Mouse (Mus musculus): Measurements from ENCODE around the gene Med20.
"Not testable (repeated sequence)": the region's sequence is repeated elsewhere in the genome, so short reads cannot be mapped to it uniquely, and the experiment has no call there.

Gene Med20

GRCm38 (mm10) chr17:47597261-47597660, 14.1 kb upstream of the Med20 start:
- no peak for DNase-seq

- DNase-seq, result peak in 1 of 2 experiments; percentile 11
These were observed 13.4 kb upstream of the Med20 start for GRCm38 (mm10) chr17:47597838-47598579.

GRCm38 (mm10) chr17:47598580-47599304, 12.6 kb upstream of the Med20 start:
- DNase-seq, result not testable (repeated sequence)

- peak in 1 of 2 experiments; percentile 57 for DNase-seq
These were observed 11.7 kb upstream of the Med20 start for GRCm38 (mm10) chr17:47599511-47600297.

GRCm38 (mm10) chr17:47600601-47601388, 10.6 kb upstream of the Med20 start:
- DNase-seq, result no peak

- DNase-seq, result no peak
These were observed 10.0 kb upstream of the Med20 start for GRCm38 (mm10) chr17:47601389-47601755.

- no peak for DNase-seq
These were observed 9.1 kb upstream of the Med20 start for GRCm38 (mm10) chr17:47602289-47602688.

GRCm38 (mm10) chr17:47606220-47606619, 5.2 kb upstream of the Med20 start:
- peak in 1 of 2 experiments; percentile 41 for DNase-seq

GRCm38 (mm10) chr17:47609182-47609581, 2.2 kb upstream of the Med20 start:
- DNase-seq, result no peak

GRCm38 (mm10) chr17:47611661-47611982, 240 bp downstream of the Med20 start:
- DNase-seq, result no peak

- DNase-seq, result peak; percentile 55 to 67
These were observed 2.6 kb downstream of the Med20 start for GRCm38 (mm10) chr17:47614018-47614417.

GRCm38 (mm10) chr17:47616119-47616518, 4.7 kb downstream of the Med20 start:
- DNase-seq, result no peak

- DNase-seq, result no peak
These were observed 5.3 kb downstream of the Med20 start for GRCm38 (mm10) chr17:47616652-47617051.

GRCm38 (mm10) chr17:47617605-47618307, 6.4 kb downstream of the Med20 start:
- DNase-seq, result no peak

GRCm38 (mm10) chr17:47618556-47619311, 7.4 kb downstream of the Med20 start:
- DNase-seq, result no peak

- no peak for DNase-seq
These were observed 11.7 kb downstream of the Med20 start for GRCm38 (mm10) chr17:47622912-47623554.

- DNase-seq, result not testable (repeated sequence)
These were observed 13.2 kb downstream of the Med20 start for GRCm38 (mm10) chr17:47624572-47624971.

GRCm38 (mm10) chr17:47625088-47625487, 13.7 kb downstream of the Med20 start:
- DNase-seq, result no peak

GRCm38 (mm10) chr17:47626031-47626430, 14.6 kb downstream of the Med20 start:
- DNase-seq, result no peak

GRCm38 (mm10) chr17:47627791-47628190, 16.4 kb downstream of the Med20 start:
- no peak for DNase-seq
